Mouse (Mus musculus) liver, embryonic 11.5 days (tissue): ENCODE data around the gene Adora3. TPM values are rescaled to one million over a fixed set of nuclear protein-coding genes. Genes with fewer than 3 reads are reported as not detected.

ENCODE experiments used
- ATAC-seq: fragments of 200-750 bp; cut with Nextera tagmentation; replicated peaks from 2 replicates; pipeline ENCODE4 v1.8.0; 2017; ENCODE audit warnings: moderate number of reproducible peaks, mild to moderate bottlenecking, moderate TSS enrichment, moderate library complexity; ENCODE audit not compliant: low FRiP score
- DNase-seq: peaks from one replicate; pipeline ENCODE4 v3.0.0-alpha.2; 2017; ENCODE audit warnings: low spot score
- H3K27ac ChIP-seq: fragments of 300-500 bp; sonication (generic); 2 replicates; pipeline ENCODE4 v1.5.1; 2014; ENCODE audit warnings: mild to moderate bottlenecking, low read depth, low read length, control low read depth
- H3K27me3 ChIP-seq: fragments of 300-500 bp; sonication (generic); replicated peaks from 2 replicates; pipeline ENCODE4 v1.6.1; 2014; ENCODE audit warnings: low read length, mixed read lengths; ENCODE audit not compliant: control insufficient read depth, insufficient read depth
- H3K36me3 ChIP-seq: fragments of 300-500 bp; sonication (generic); 2 replicates; pipeline ENCODE4 v1.6.1; 2014; ENCODE audit warnings: mild to moderate bottlenecking, low read length, moderate library complexity, mixed read lengths; ENCODE audit not compliant: control insufficient read depth, insufficient read depth
- H3K4me1 ChIP-seq: fragments of 300-500 bp; sonication (generic); replicated peaks from 2 replicates; pipeline ENCODE4 v1.6.1; 2014; ENCODE audit warnings: low read length, mixed read lengths; ENCODE audit not compliant: control insufficient read depth, insufficient read depth
- H3K4me2 ChIP-seq: fragments of 300-500 bp; sonication (generic); 2 replicates; pipeline ENCODE4 v1.6.1; 2014; ENCODE audit warnings: mild to moderate bottlenecking, control low read depth, moderate library complexity
- H3K4me3 ChIP-seq: fragments of 300-500 bp; sonication (generic); 2 replicates; pipeline ENCODE4 v1.5.1; 2014; ENCODE audit warnings: low read depth, low read length, control low read depth
- H3K9ac ChIP-seq: fragments of 300-500 bp; sonication (generic); 2 replicates; pipeline ENCODE4 v1.6.1; 2014; ENCODE audit warnings: low read depth, low read length, control low read depth
- H3K9me3 ChIP-seq: fragments of 300-500 bp; sonication (generic); 2 replicates; pipeline ENCODE4 v1.6.1; 2016; ENCODE audit warnings: low read length, inconsistent platforms, mixed read lengths; ENCODE audit not compliant: control insufficient read depth
- WGBS: fragments of 180-500 bp; shearing (Covaris S2); extraction: QIAGEN DNeasy Blood & Tissue Kit; methylation state at CpG from one replicate; pipeline ENCODE4 v1.1.7; 2014; 5-methylcytosine and 5-hydroxymethylcytosine counted together
- polyA plus RNA-seq: library from polyadenylated mRNA; unstranded; fragments of >200 nt; fragmentation: Nextera tagmentation; extraction: Ambion mirVana; gene quantifications from 2 replicates; pipeline ENCODE4 v1.2.1, GENCODE M21; 2014

Adora3 gene
- polyA plus RNA-seq, 1 experiment from 2014 or later: 0.36 TPM

- no peak for DNase-seq
- Histone ChIP-seq H3K36me3 (no peaks in the 10 kb centered on the region), H3K4me1 (peaks cover 5% of the 10 kb centered on the region)
Observed at GRCm38 (mm10) chr3:105838655-105839054, 32.0 kb upstream of the Adora3 start.

GRCm38 (mm10) chr3:105839836-105840235 lies 30.8 kb upstream of the Adora3 start:
- no peak for ATAC-seq
- Histone ChIP-seq H3K4me3 (no peak overlapping the region), H3K9me3 (no peaks in the 10 kb centered on the region), H3K4me1 (peaks cover 5% of the 10 kb centered on the region), H3K27ac (no peak overlapping the region), H3K36me3 (no peaks in the 10 kb centered on the region), H3K4me2 (no peak overlapping the region), H3K27me3 (no peaks in the 10 kb centered on the region), H3K9ac (no peak overlapping the region)
- DNase-seq: no peak
- WGBS: 74% methylated on average over 4 of the region's 4 CpGs

More at GRCm38 (mm10) chr3:105838655-105839054, 32.0 kb upstream of the Adora3 start:
- Histone ChIP-seq H3K27me3 (no peaks in the 10 kb centered on the region), H3K4me2 (no peak overlapping the region), H3K9me3 (no peaks in the 10 kb centered on the region), H3K9ac (no peak overlapping the region), H3K27ac (no peak overlapping the region), H3K4me3 (no peak overlapping the region)
- 60% methylated on average over 3 of the region's 3 CpGs for WGBS
- ATAC-seq: no peak

GRCm38 (mm10) chr3:105846294-105847069 lies 24.2 kb upstream of the Adora3 start:
- H3K4me1 ChIP-seq: peaks cover 7% of the 10 kb centered on the region; the same call in 1 of the 2 replicates
- ATAC-seq (no peak; the same call in 1 of the 2 replicates), DNase-seq (no peak)
- H3K27ac ChIP-seq: no peak overlapping the region
- H3K4me3 ChIP-seq: no peak overlapping the region
- 61% methylated on average over 7 of the region's 7 CpGs for WGBS
- no peaks in the 10 kb centered on the region for H3K27me3 ChIP-seq
- H3K36me3 ChIP-seq: no peaks in the 10 kb centered on the region
- H3K4me2 ChIP-seq: no peak overlapping the region
- no peaks in the 10 kb centered on the region for H3K9me3 ChIP-seq
- H3K9ac ChIP-seq: no peak overlapping the region

DNA sequence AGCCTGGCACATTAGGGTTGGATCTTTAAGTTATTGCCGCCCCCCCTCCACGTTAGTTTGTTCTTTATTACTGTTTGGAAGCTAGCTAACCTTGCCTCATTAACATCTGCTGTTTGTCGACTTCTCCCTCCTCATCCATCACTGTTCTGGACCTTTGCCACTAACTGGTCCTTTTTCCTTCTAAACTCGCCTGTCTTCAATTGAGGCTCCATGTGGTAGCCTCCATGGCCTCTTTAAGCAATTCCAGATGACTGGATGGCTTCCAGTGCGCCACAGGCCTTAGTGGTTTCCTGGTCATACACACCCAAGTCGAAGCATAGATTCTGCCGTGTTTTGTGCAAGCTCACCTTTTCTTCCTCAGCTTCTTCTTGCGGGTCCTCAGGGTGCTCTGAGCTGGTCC lies 16.9 kb upstream of the Adora3 start:
- Histone ChIP-seq H3K27ac (no peak overlapping the region), H3K9ac (no peak overlapping the region), H3K9me3 (no peaks in the 10 kb centered on the region), H3K4me3 (no peak overlapping the region), H3K4me1 (0 out of 2 replicates have a peak, but pooled peaks cover under 1% of the 10 kb centered on the region), H3K27me3 (no peaks in the 10 kb centered on the region), H3K4me2 (no peak overlapping the region), H3K36me3 (no peaks in the 10 kb centered on the region)
- ATAC-seq (no peak), DNase-seq (no peak)
- WGBS: 73% methylated on average over 8 of the region's 8 CpGs

GRCm38 (mm10) chr3:105854786-105855185 lies 15.9 kb upstream of the Adora3 start:
- DNase-seq (no peak), ATAC-seq (no peak)
- H3K4me3 ChIP-seq: no peak overlapping the region
- H3K27ac ChIP-seq: no peak overlapping the region
- H3K9me3 ChIP-seq: no peaks in the 10 kb centered on the region
- no peaks in the 10 kb centered on the region for H3K4me1 ChIP-seq
- H3K9ac ChIP-seq: no peak overlapping the region
- 88% methylated on average over 4 of the region's 4 CpGs for WGBS
- H3K36me3 ChIP-seq: no peaks in the 10 kb centered on the region
- H3K27me3 ChIP-seq: no peaks in the 10 kb centered on the region
- H3K4me2 ChIP-seq: no peak overlapping the region

DNA sequence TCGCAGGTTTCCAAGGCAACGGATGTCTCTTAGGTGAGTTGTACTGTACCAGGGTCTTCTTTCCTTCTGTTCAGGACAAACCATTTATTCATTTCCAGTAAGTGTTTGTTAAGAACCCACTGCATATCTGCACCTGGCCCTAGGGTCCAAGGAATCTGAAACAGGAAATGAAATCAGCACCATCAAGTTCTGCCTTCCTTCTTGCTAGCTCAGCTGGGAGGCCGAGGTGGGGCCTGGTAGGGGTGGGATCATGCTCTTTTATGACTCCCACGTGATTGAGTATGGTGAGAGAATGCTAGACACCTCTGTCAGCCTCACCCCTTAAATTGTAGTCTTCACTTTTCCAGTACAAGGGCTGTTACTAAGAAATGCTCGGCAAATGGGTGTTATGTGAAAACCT lies 13.1 kb upstream of the Adora3 start:
- WGBS: 60% methylated on average over 5 of the region's 5 CpGs
- no peaks in the 10 kb centered on the region for H3K27me3 ChIP-seq
- DNase-seq (no peak), ATAC-seq (no peak)
- no peaks in the 10 kb centered on the region for H3K36me3 ChIP-seq
- H3K27ac ChIP-seq: no peak overlapping the region
- H3K9ac ChIP-seq: no peak overlapping the region
- H3K9me3 ChIP-seq: no peaks in the 10 kb centered on the region
- no peak overlapping the region for H3K4me3 ChIP-seq
- no peak overlapping the region for H3K4me2 ChIP-seq
- H3K4me1 ChIP-seq: no peaks in the 10 kb centered on the region

- Histone ChIP-seq H3K27me3 (no peaks in the 10 kb centered on the region), H3K36me3 (no peaks in the 10 kb centered on the region), H3K4me1 (no peaks in the 10 kb centered on the region), H3K4me3 (no peak overlapping the region), H3K9me3 (no peaks in the 10 kb centered on the region), H3K4me2 (no peak overlapping the region), H3K27ac (no peak overlapping the region), H3K9ac (no peak overlapping the region)
- WGBS: 48% methylated on average over 7 of the region's 7 CpGs
- DNase-seq (no peak), ATAC-seq (no peak)
Observed at GRCm38 (mm10) chr3:105861747-105862366, 8.8 kb upstream of the Adora3 start.

GRCm38 (mm10) chr3:105864123-105864522 lies 6.5 kb upstream of the Adora3 start:
- no peak overlapping the region for H3K4me2 ChIP-seq
- H3K9ac ChIP-seq: no peak overlapping the region
- H3K4me3 ChIP-seq: no peak overlapping the region
- H3K9me3 ChIP-seq: no peaks in the 10 kb centered on the region
- no peaks in the 10 kb centered on the region for H3K4me1 ChIP-seq
- no peak overlapping the region for H3K27ac ChIP-seq
- no peaks in the 10 kb centered on the region for H3K36me3 ChIP-seq
- WGBS: 69% methylated on average over 1 of the region's 1 CpGs
- no peaks in the 10 kb centered on the region for H3K27me3 ChIP-seq
- ATAC-seq: no peak
- DNase-seq: peak; percentile 10

- Histone ChIP-seq H3K9ac (no peak overlapping the region), H3K4me1 (no peaks in the 10 kb centered on the region), H3K36me3 (no peaks in the 10 kb centered on the region), H3K27ac (no peak overlapping the region), H3K27me3 (no peaks in the 10 kb centered on the region), H3K4me2 (no peak overlapping the region), H3K9me3 (no peaks in the 10 kb centered on the region), H3K4me3 (no peak overlapping the region)
- no peak for ATAC-seq
- 73% methylated on average over 9 of the region's 9 CpGs for WGBS
- DNase-seq: peak; percentile 14
Observed at GRCm38 (mm10) chr3:105865122-105865521, 5.5 kb upstream of the Adora3 start.
